In genomic region chr3:132651776-132652175, GRCm38 (mm10) we compare ENCODE assay signal across 13 mouse cellular contexts. TPM values are rescaled to one million over a fixed set of nuclear protein-coding genes. Genes with fewer than 3 reads are reported as not detected.
DNase-seq lines count a peak whose midpoint lies in the region; ATAC-seq lines count a peak whose summit lies in the region.
"Had no signal": no experiment of that assay in that cellular context is flagged by ENCODE, and none has a peak within 500 bp of the region (broad histone marks: within the 10 kb centered on the region; RNA-seq: fewer than 3 reads in every experiment).

No protein-coding gene starts in this region.

- H3K4me3 ChIP-seq in heart, embryonic 10.5 days = no peak overlapping the region
- no peak overlapping the region for H3K4me3 ChIP-seq in lung, embryonic 16.5 days (ENCODE audit: low read length)
- H3K4me3 ChIP-seq: hindbrain, embryonic 15.5 days had no signal

- no peaks in the 10 kb centered on the region for H3K4me1 ChIP-seq in heart, embryonic 10.5 days
- no peaks in the 10 kb centered on the region for H3K4me1 ChIP-seq in lung, embryonic 16.5 days (replicated peaks; ENCODE audit: control insufficient read depth, insufficient read depth, low read length)
- H3K4me1 ChIP-seq: hindbrain, embryonic 15.5 days had no signal

- H3K27me3 ChIP-seq in heart, embryonic 10.5 days (ENCODE audit: insufficient read depth, poor library complexity, severe bottlenecking) = no peaks in the 10 kb centered on the region
- H3K27me3 ChIP-seq in lung, embryonic 16.5 days (ENCODE audit: control insufficient read depth, insufficient read depth, low read depth, low read length) = no peaks in the 10 kb centered on the region
- H3K27me3 ChIP-seq: hindbrain, embryonic 15.5 days had no signal

- H3K36me3 ChIP-seq in heart, embryonic 10.5 days = no peaks in the 10 kb centered on the region
- H3K36me3 ChIP-seq in lung, embryonic 16.5 days (ENCODE audit: control insufficient read depth, insufficient read depth, low read length) = no peaks in the 10 kb centered on the region
- H3K36me3 ChIP-seq: hindbrain, embryonic 15.5 days had no signal

- peak; percentile 66 to 73 for DNase-seq in heart, adult 18-20 months
- DNase-seq in heart, embryonic 10.5 days (ENCODE audit: low spot score) = no peak
- DNase-seq in MN1 (ENCODE audit: low spot score) = peak; percentile 40
- peak; percentile 28 for DNase-seq in fibroblast of lung, adult 2 months (ENCODE audit: low read depth)
- no peak for DNase-seq in cerebellum, adult 11 months
- DNase-seq in left cerebral cortex, postnatal 10 days (ENCODE audit: extremely low spot score in 1 of 2, low spot score in 2 of 2) = no peak
- DNase-seq in embryo, embryonic 11 days = no peak
- DNase-seq: thymus, adult 18-20 months had no signal

- no peaks in the 10 kb centered on the region for H3K9me3 ChIP-seq in heart, embryonic 10.5 days
- H3K9me3 ChIP-seq in lung, embryonic 16.5 days (ENCODE audit: control insufficient read depth, low read length) = no peaks in the 10 kb centered on the region
- H3K9me3 ChIP-seq: hindbrain, embryonic 15.5 days had no signal

- H3K4me2 ChIP-seq in lung, embryonic 16.5 days (ENCODE audit: low read depth, low read length) = no peak overlapping the region
- H3K4me2 ChIP-seq: hindbrain, embryonic 15.5 days; liver, embryonic 11.5 days had no signal

- H3K27ac ChIP-seq in heart, embryonic 10.5 days = no peak overlapping the region
- peak overlapping the region; percentile 57 for H3K27ac ChIP-seq in lung, embryonic 16.5 days (ENCODE audit: low read length)
- H3K27ac ChIP-seq: hindbrain, embryonic 15.5 days had no signal

- ATAC-seq in lung, embryonic 16.5 days (ENCODE audit: low read depth) = peak; percentile 97

- H3K9ac ChIP-seq in lung, embryonic 16.5 days (ENCODE audit: low read length) = no peak overlapping the region
- H3K9ac ChIP-seq: hindbrain, embryonic 15.5 days had no signal

- intact Hi-C loops in left cerebral cortex, postnatal 10 days (cut with DNase I) = no loop called here

- 83% methylated on average over 3 of the region's 3 CpGs for WGBS in heart, embryonic 10.5 days
- WGBS in lung, embryonic 16.5 days = 34% methylated on average over 3 of the region's 3 CpGs

RNA-seq across cellular contexts. Expression of gene Gimd1, which starts 22.2 kb away (rescaled TPM):
- total RNA-seq in heart, adult 18-20 months (2021) = not detected
- polyA plus RNA-seq in heart, embryonic 10.5 days (2016; fragmentation: Nextera tagmentation; extraction: Ambion mirVana) = 0.28 and 4.8 TPM in 2 replicates
- polyA plus RNA-seq in lung, embryonic 16.5 days (2015; fragmentation: Nextera tagmentation; extraction: Ambion mirVana) = not detected in 2 replicates
- total RNA-seq in left cerebral cortex, postnatal 10 days (2021) = not detected
- total RNA-seq: common myeloid progenitor, adult 5-6 weeks; layer of hippocampus, adult 8-10 months had no signal
- polyA plus RNA-seq: hindbrain, embryonic 15.5 days had no signal

RNA-seq across cellular contexts. Expression of gene Tbck, which starts 32.2 kb away (rescaled TPM):
- total RNA-seq in heart, adult 18-20 months (2021) = 10 to 100 TPM; 12.8 to 14.4 TPM
- 14.7 and 14.8 TPM in 2 replicates for polyA plus RNA-seq in heart, embryonic 10.5 days (2016; fragmentation: Nextera tagmentation; extraction: Ambion mirVana)
- 17.2 and 18.8 TPM in 2 replicates for polyA plus RNA-seq in lung, embryonic 16.5 days (2015; fragmentation: Nextera tagmentation; extraction: Ambion mirVana)
- 10 to 100 TPM; 35.3 to 36.6 TPM for total RNA-seq in left cerebral cortex, postnatal 10 days (2021)

RNA-seq across cellular contexts. Expression of gene Aimp1, which starts 32.4 kb away (rescaled TPM):
- total RNA-seq in heart, adult 18-20 months (2021) = 10 to 100 TPM; 52.3 to 61.4 TPM
- 63.9 and 79.3 TPM in 2 replicates for polyA plus RNA-seq in heart, embryonic 10.5 days (2016; fragmentation: Nextera tagmentation; extraction: Ambion mirVana)
- 60.2 and 60.7 TPM in 2 replicates for polyA plus RNA-seq in lung, embryonic 16.5 days (2015; fragmentation: Nextera tagmentation; extraction: Ambion mirVana)
- 10 to 100 TPM; 45.0 to 45.6 TPM for total RNA-seq in left cerebral cortex, postnatal 10 days (2021)

Comparison
In these comparisons a context has a peak if more than half of its experiments do, and no peak if none do; other contexts are left out.
1. DNase-seq: peak in heart, adult 18-20 months (2 of 2), MN1 (single experiment) and fibroblast of lung, adult 2 months (single experiment); none in heart, embryonic 10.5 days (single experiment), cerebellum, adult 11 months (single experiment), left cerebral cortex, postnatal 10 days (0 of 2) and embryo, embryonic 11 days (single experiment).